Mouse (Mus musculus) kidney, embryonic 16.5 days (tissue): ENCODE measurements around the gene Agpat3. TPM values are rescaled to one million over a fixed set of nuclear protein-coding genes. Genes with fewer than 3 reads are reported as not detected.
A peak's percentile ranks its signal among the peaks of the same experiment; 100 is the strongest.

Source experiments
- ATAC-seq: fragments of 200-750 bp; cut with Nextera tagmentation; 2 replicates; pipeline ENCODE4 v1.8.0; 2017; ENCODE audit warnings: moderate TSS enrichment; ENCODE audit not compliant: low FRiP score, low TSS enrichment
- H3K27ac ChIP-seq: fragments of 300-500 bp; sonication (generic); 2 replicates; pipeline ENCODE4 v1.5.1; 2014; ENCODE audit warnings: low read length
- H3K27me3 ChIP-seq: fragments of 300-500 bp; sonication (generic); 2 replicates; pipeline ENCODE4 v1.6.1; 2014; ENCODE audit warnings: low read length, control low read depth, mixed read lengths; ENCODE audit not compliant: insufficient read depth
- H3K36me3 ChIP-seq: fragments of 300-500 bp; sonication (generic); 2 replicates; pipeline ENCODE4 v1.6.1; 2014; ENCODE audit warnings: low read length, control low read depth, mixed read lengths; ENCODE audit not compliant: insufficient read depth
- H3K4me1 ChIP-seq: fragments of 300-500 bp; sonication (generic); 2 replicates; pipeline ENCODE4 v1.6.1; 2014; ENCODE audit warnings: low read length, control low read depth, mixed read lengths; ENCODE audit not compliant: insufficient read depth
- H3K4me2 ChIP-seq: fragments of 300-500 bp; sonication (generic); replicated peaks from 2 replicates; pipeline ENCODE4 v1.6.1; 2014; ENCODE audit warnings: low read depth, low read length
- H3K4me3 ChIP-seq: fragments of 300-500 bp; sonication (generic); 2 replicates; pipeline ENCODE4 v1.5.1; 2014; ENCODE audit warnings: mild to moderate bottlenecking, low read length
- H3K9ac ChIP-seq: fragments of 300-500 bp; sonication (generic); replicated peaks from 2 replicates; pipeline ENCODE4 v1.6.1; 2014; ENCODE audit warnings: low read length
- H3K9me3 ChIP-seq: fragments of 300-500 bp; sonication (generic); 2 replicates; pipeline ENCODE4 v1.6.1; 2016; ENCODE audit warnings: low read length, control low read depth
- WGBS: fragments of 180-500 bp; shearing (Covaris S2); extraction: QIAGEN DNeasy Blood & Tissue Kit; methylation state at CpG from one replicate; pipeline ENCODE4 v1.1.7; 2014; 5-methylcytosine and 5-hydroxymethylcytosine counted together
- polyA plus RNA-seq: library from polyadenylated mRNA; unstranded; fragments of >200 nt; fragmentation: Nextera tagmentation; extraction: Ambion mirVana; gene quantifications from 2 replicates; pipeline ENCODE4 v1.2.1, GENCODE M21; 2015

Agpat3 gene
- polyA plus RNA-seq, 1 experiment from 2014 or later, result 81.9 TPM

- Histone ChIP-seq H3K9me3 (no peaks in the 10 kb centered on the region), H3K36me3 (peaks cover 50% of the 10 kb centered on the region), H3K4me3 (no peak overlapping the region), H3K27me3 (no peaks in the 10 kb centered on the region), H3K4me1 (peaks cover 9% of the 10 kb centered on the region), H3K4me2 (no peak overlapping the region), H3K9ac (no peak overlapping the region), H3K27ac (no peak overlapping the region)
- 81% methylated on average over 3 of the region's 3 CpGs for WGBS
- no peak for ATAC-seq
These were observed 74.5 kb downstream of the Agpat3 start for GRCm38 (mm10) chr10:78277835-78278234.

DNA sequence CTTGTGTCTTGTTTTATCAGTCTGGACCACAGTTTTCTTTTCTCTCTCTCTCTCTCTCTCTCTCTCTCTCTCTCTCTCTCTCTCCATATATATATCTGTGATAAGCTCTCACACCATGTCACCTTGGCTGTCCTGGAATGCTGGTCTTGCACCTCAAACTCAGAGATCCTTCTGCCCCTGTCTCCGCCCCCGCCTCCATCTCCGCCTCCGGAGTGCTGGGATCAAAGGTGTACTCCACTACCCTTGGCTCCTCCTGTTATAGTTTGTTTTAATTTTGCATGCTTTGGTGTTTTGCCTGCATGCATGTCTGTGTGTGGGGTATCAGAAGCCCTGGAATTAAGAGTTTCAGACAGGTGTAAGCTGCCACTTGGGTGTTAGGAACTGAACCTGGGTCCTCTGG lies 76.0 kb downstream of the Agpat3 start:
- no peak overlapping the region for H3K27ac ChIP-seq
- no peaks in the 10 kb centered on the region for H3K9me3 ChIP-seq
- no peak overlapping the region for H3K4me2 ChIP-seq
- no peak for ATAC-seq
- H3K9ac ChIP-seq, result no peak overlapping the region
- no peaks in the 10 kb centered on the region for H3K27me3 ChIP-seq
- H3K4me3 ChIP-seq, result no peak overlapping the region
- H3K4me1 ChIP-seq, result peaks cover 6% of the 10 kb centered on the region
- WGBS, result 92% methylated on average over 4 of the region's 4 CpGs
- H3K36me3 ChIP-seq, result peaks cover 39% of the 10 kb centered on the region

GRCm38 (mm10) chr10:78272932-78273331 lies 79.4 kb downstream of the Agpat3 start:
- no peak for ATAC-seq

GRCm38 (mm10) chr10:78265881-78266280 lies 86.4 kb downstream of the Agpat3 start:
- no peak overlapping the region for H3K4me3 ChIP-seq
- H3K4me1 ChIP-seq, result no peaks in the 10 kb centered on the region
- H3K36me3 ChIP-seq, result 0 out of 2 replicates have a peak, but pooled peaks cover 7% of the 10 kb centered on the region
- no peak overlapping the region for H3K27ac ChIP-seq
- ATAC-seq, result no peak
- no peak overlapping the region for H3K4me2 ChIP-seq
- H3K9ac ChIP-seq, result no peak overlapping the region
- H3K9me3 ChIP-seq, result no peaks in the 10 kb centered on the region
- H3K27me3 ChIP-seq, result no peaks in the 10 kb centered on the region
- 72% methylated on average over 3 of the region's 3 CpGs for WGBS

More at GRCm38 (mm10) chr10:78272932-78273331, 79.4 kb downstream of the Agpat3 start:
- H3K27me3 ChIP-seq, result no peaks in the 10 kb centered on the region
- no peak overlapping the region for H3K4me2 ChIP-seq
- no peak overlapping the region for H3K9ac ChIP-seq
- H3K36me3 ChIP-seq, result peaks cover 30% of the 10 kb centered on the region
- H3K27ac ChIP-seq, result no peak overlapping the region
- H3K4me1 ChIP-seq, result no peaks in the 10 kb centered on the region
- H3K4me3 ChIP-seq, result no peak overlapping the region
- H3K9me3 ChIP-seq, result no peaks in the 10 kb centered on the region
- WGBS, result 41% methylated on average over 8 of the region's 9 CpGs

DNA sequence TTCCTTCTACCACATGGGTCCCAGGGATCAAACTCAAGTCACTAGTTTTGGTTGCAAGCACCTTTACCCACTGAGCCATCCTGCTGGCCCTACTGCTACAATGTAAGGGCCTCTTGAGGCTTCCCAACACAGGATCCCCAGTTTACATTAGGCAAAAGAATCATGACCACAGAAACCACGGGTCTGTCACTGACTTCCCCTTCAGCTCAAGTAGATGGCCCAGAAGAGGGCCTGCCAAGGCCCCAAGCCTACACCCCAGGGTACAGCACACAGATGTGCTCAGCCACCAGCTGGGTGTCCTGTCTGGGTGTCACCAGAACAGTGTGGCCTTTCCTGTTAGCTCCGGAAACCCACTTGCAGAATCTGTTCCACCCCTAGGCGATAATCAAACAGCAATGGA lies 87.6 kb downstream of the Agpat3 start:
- Histone ChIP-seq H3K36me3 (no peaks in the 10 kb centered on the region), H3K9ac (no peak overlapping the region), H3K4me2 (no peak overlapping the region), H3K4me3 (no peak overlapping the region), H3K4me1 (peaks cover 8% of the 10 kb centered on the region; the same call in 1 of the 2 replicates), H3K9me3 (no peaks in the 10 kb centered on the region), H3K27me3 (no peaks in the 10 kb centered on the region), H3K27ac (no peak overlapping the region)
- no peak for ATAC-seq
- 80% methylated on average over 3 of the region's 3 CpGs for WGBS

GRCm38 (mm10) chr10:78260916-78261650 lies 91.2 kb downstream of the Agpat3 start:
- no peaks in the 10 kb centered on the region for H3K36me3 ChIP-seq
- whole genome bisulfite sequencing, result 65% methylated on average over 7 of the region's 7 CpGs
- no peaks in the 10 kb centered on the region for H3K27me3 ChIP-seq
- H3K9me3 ChIP-seq, result no peaks in the 10 kb centered on the region
- H3K4me2 ChIP-seq, result no peak overlapping the region
- no peak overlapping the region for H3K9ac ChIP-seq
- H3K4me1 ChIP-seq, result peaks cover 8% of the 10 kb centered on the region; the same call in 1 of the 2 replicates
- H3K27ac ChIP-seq, result no peak overlapping the region
- ATAC-seq, result no peak
- H3K4me3 ChIP-seq, result no peak overlapping the region

- Histone ChIP-seq H3K36me3 (no peaks in the 10 kb centered on the region), H3K9ac (no peak overlapping the region), H3K4me3 (no peak overlapping the region), H3K9me3 (no peaks in the 10 kb centered on the region), H3K27me3 (no peaks in the 10 kb centered on the region), H3K4me2 (no peak overlapping the region), H3K4me1 (peaks cover 8% of the 10 kb centered on the region; the same call in 1 of the 2 replicates), H3K27ac (no peak overlapping the region)
- peak; percentile 64 for ATAC-seq
- 17% methylated on average over 5 of the region's 5 CpGs for WGBS
These were observed 92.0 kb downstream of the Agpat3 start for GRCm38 (mm10) chr10:78260322-78260721.

DNA sequence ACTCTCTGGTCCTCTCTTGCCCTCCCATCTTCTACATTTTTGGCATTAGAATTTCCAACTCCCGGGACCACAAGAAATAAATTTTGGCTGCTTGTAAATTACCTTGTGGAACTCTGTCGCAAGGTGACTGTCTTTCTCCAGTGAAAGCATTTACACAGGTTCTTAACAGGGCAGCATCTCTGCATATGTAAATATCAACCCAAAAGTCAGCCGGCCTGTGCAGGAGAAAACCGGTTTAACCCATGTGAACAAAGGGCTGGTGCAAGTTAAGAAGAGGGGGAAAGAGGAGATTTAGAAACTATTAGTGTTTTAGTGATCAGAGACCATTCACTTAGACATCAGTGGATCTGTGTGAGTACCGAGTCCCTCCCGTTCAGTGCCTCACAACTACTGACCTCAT lies 92.6 kb downstream of the Agpat3 start:
- no peak for ATAC-seq
- Histone ChIP-seq H3K27ac (no peak overlapping the region), H3K36me3 (no peaks in the 10 kb centered on the region), H3K27me3 (no peaks in the 10 kb centered on the region), H3K4me3 (no peak overlapping the region), H3K4me1 (peaks cover 8% of the 10 kb centered on the region; the same call in 1 of the 2 replicates), H3K9ac (no peak overlapping the region), H3K9me3 (no peaks in the 10 kb centered on the region), H3K4me2 (no peak overlapping the region)
- WGBS, result 42% methylated on average over 6 of the region's 6 CpGs

GRCm38 (mm10) chr10:78259230-78259629 lies 93.1 kb downstream of the Agpat3 start:
- no peak for ATAC-seq
- 76% methylated on average over 5 of the region's 5 CpGs for WGBS
- Histone ChIP-seq H3K4me1 (peaks cover 8% of the 10 kb centered on the region; the same call in 1 of the 2 replicates), H3K4me3 (no peak overlapping the region), H3K27ac (no peak overlapping the region), H3K36me3 (no peaks in the 10 kb centered on the region), H3K27me3 (no peaks in the 10 kb centered on the region), H3K4me2 (no peak overlapping the region), H3K9ac (no peak overlapping the region), H3K9me3 (no peaks in the 10 kb centered on the region)

DNA sequence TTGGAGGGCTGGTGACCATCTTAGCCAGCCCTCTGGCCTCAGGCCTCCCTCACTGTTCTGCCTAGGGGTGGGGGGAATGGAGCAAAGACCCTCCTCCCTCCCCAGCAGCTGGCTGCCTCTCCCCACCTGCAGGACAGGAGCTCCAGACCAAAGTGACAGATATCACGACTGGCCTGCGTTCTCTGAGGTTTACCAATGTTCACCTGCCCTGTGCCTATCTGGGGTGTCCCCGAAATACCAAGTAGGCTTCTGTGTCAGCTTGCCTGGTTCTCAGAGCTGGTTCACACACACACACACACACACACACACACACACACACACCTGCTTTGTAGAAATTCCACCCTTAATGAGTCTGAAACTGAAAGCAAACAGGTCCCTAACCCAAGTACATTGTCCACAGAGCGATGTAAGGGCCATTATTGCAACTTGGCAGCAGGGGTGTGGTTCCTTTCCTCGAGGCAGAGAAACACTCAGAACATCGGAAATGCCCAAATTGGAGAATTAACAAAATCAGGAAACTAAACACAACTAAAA lies 94.1 kb downstream of the Agpat3 start:
- Histone ChIP-seq H3K9me3 (no peaks in the 10 kb centered on the region), H3K27ac (no peak overlapping the region), H3K36me3 (no peaks in the 10 kb centered on the region), H3K4me1 (peaks cover 8% of the 10 kb centered on the region; the same call in 1 of the 2 replicates), H3K27me3 (no peaks in the 10 kb centered on the region), H3K4me2 (no peak overlapping the region), H3K4me3 (no peak overlapping the region), H3K9ac (no peak overlapping the region)
- ATAC-seq, result no peak
- WGBS, result 78% methylated on average over 6 of the region's 6 CpGs
